Mouse (Mus musculus): ENCODE measurements around the gene Gtf3c6. TPM values are rescaled to one million over a fixed set of nuclear protein-coding genes. Genes with fewer than 3 reads are reported as not detected.

The Gtf3c6 gene
- total RNA-seq (2023), result 10 to 100 TPM; 28.5 to 28.6 TPM

GRCm38 (mm10) chr10:40257414-40258255, at the start of gene Gtf3c6:
Gtf3c6 (minus strand) TSS chr10:40258108.

GRCm38 (mm10) chr10:40302140-40302985, 44.5 kb upstream of the Gtf3c6 start, which contains the start of gene Amd1:
Amd1 (minus strand) TSS chr10:40302186.

DNA sequence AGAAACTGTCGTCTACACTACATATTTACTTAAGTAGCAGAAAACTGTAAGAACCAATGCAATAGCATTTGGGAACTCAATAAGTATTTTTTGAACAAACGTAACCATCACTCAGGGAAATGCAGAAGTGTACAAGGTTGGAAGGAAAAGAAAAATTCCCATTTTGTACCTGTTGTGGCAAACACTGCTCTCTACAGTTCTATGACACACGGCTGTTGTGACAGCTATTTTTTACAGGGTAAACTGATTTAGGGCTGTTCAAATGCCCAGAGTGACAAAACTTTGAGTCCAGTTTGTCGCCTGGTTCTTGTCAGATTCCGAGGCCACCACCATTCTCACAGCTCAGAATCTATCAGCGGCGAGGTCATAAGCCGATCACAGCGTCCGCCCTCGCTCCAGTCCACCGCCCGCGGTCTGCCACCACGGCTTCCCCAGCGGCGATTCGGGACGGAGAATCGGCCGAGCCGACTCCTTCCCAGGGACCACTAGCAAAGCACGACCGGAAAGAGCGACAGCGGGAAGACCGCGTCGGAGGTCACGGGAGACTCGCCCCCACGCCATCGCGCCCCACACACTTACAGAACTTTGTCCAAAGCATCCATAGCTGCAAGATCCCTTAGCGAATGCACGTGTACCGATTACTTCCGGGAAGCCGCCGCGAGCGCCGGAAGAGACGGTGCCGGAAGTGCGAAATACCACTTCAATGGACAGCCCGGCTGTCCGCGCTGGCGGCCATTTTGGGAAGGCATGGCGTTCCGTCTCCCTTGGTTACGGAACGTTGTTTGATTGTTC, 11.3 kb downstream of the Gtf3c6 start, which contains the start of gene Rpf2:
Rpf2 (minus strand) TSS at position 663 of the 792 bp plus-strand sequence.

Other genes with a start within 250 kb of the Gtf3c6 start
- not detected for gene Mfsd4b1, start 232.8 kb downstream of the Gtf3c6 start, total RNA-seq (2023)
- 10 to 100 TPM in 1 of 2 experiments, 1 to 10 TPM in 1; 10.0 to 11.7 TPM for gene Slc16a10, start 115.8 kb downstream of the Gtf3c6 start, total RNA-seq (2023)
- gene Rpf2, start 11.1 kb downstream of the Gtf3c6 start, total RNA-seq (2023), result 10 to 100 TPM; 19.1 to 20.7 TPM
- gene Amd1, start 44.1 kb upstream of the Gtf3c6 start, total RNA-seq (2023), result 10 to 100 TPM; 28.3 to 37.1 TPM
- 10 to 100 TPM; 54.1 to 54.4 TPM for gene Cdk19, start 81.5 kb upstream of the Gtf3c6 start, total RNA-seq (2023)

All from B cell, adult 67 days (primary cell).